In genomic region chr9:48947565-48947964, GRCm38 (mm10) we compare ENCODE assay signal across 45 mouse cellular contexts. TPM values are rescaled to one million over a fixed set of nuclear protein-coding genes. Genes with fewer than 3 reads are reported as not detected.
"Had no signal": no experiment of that assay in that cellular context is flagged by ENCODE, and none has a peak within 500 bp of the region (broad histone marks: within the 10 kb centered on the region; RNA-seq: fewer than 3 reads in every experiment).

No protein-coding gene starts in this region.

- H3K4me1 ChIP-seq: limb, embryonic 10.5 days; limb, embryonic 12.5 days; limb, embryonic 13.5 days; limb, embryonic 15.5 days; liver, embryonic 12.5 days; liver, embryonic 13.5 days; liver, embryonic 15.5 days; lung, embryonic 15.5 days; megakaryocyte, embryonic 14.5 days; midbrain, embryonic 10.5 days; midbrain, embryonic 15.5 days had no signal

- H3K27ac ChIP-seq: limb, embryonic 10.5 days; limb, embryonic 12.5 days; limb, embryonic 13.5 days; limb, embryonic 15.5 days; liver, embryonic 12.5 days; liver, embryonic 13.5 days; liver, embryonic 14.5 days; liver, embryonic 15.5 days; lung, embryonic 15.5 days; macrophage; midbrain, embryonic 10.5 days; midbrain, embryonic 12.5 days; midbrain, embryonic 13.5 days; midbrain, embryonic 15.5 days had no signal

- ATAC-seq: liver, embryonic 12.5 days; liver, postnatal 0 days; lung, postnatal 0 days; midbrain, embryonic 13.5 days; midbrain, embryonic 15.5 days; midbrain, embryonic 16.5 days had no signal

- H3K4me3 ChIP-seq: limb, embryonic 10.5 days; limb, embryonic 12.5 days; limb, embryonic 13.5 days; limb, embryonic 15.5 days; liver, embryonic 12.5 days; liver, embryonic 13.5 days; liver, embryonic 15.5 days; lung, embryonic 15.5 days; megakaryocyte, embryonic 14.5 days; midbrain, embryonic 10.5 days; midbrain, embryonic 12.5 days; midbrain, embryonic 13.5 days; midbrain, embryonic 15.5 days; myocyte had no signal

- H3K36me3 ChIP-seq: limb, embryonic 10.5 days; limb, embryonic 12.5 days; limb, embryonic 13.5 days; limb, embryonic 15.5 days; liver, embryonic 12.5 days; liver, embryonic 13.5 days; liver, embryonic 15.5 days; lung, embryonic 15.5 days; midbrain, embryonic 10.5 days; midbrain, embryonic 12.5 days; midbrain, embryonic 13.5 days; midbrain, embryonic 15.5 days had no signal

- H3K4me2 ChIP-seq: limb, embryonic 12.5 days; limb, embryonic 13.5 days; limb, embryonic 15.5 days; liver, embryonic 11.5 days; liver, embryonic 12.5 days; liver, embryonic 13.5 days; liver, embryonic 15.5 days; lung, embryonic 14.5 days; lung, embryonic 15.5 days; midbrain, embryonic 11.5 days; midbrain, embryonic 12.5 days; midbrain, embryonic 13.5 days; midbrain, embryonic 15.5 days had no signal

- H3K9ac ChIP-seq: limb, embryonic 12.5 days; limb, embryonic 13.5 days; limb, embryonic 15.5 days; liver, embryonic 12.5 days; liver, embryonic 13.5 days; liver, embryonic 14.5 days; liver, embryonic 15.5 days; liver, postnatal 0 days; lung, embryonic 14.5 days; lung, embryonic 15.5 days; midbrain, embryonic 12.5 days; midbrain, embryonic 13.5 days; midbrain, embryonic 15.5 days had no signal

- DNase-seq: left cerebral cortex, postnatal 4 days; liver; liver, embryonic 13.5 days; liver, postnatal 0 days; lung, adult 18-20 months; lung, adult 2 months; lung, embryonic 14.5 days; lung, postnatal 10 days; lung, postnatal 14 days; lung, postnatal 36 days; lung, postnatal 4 days; midbrain, embryonic 14.5 days had no signal

- H3K27me3 ChIP-seq: limb, embryonic 13.5 days; limb, embryonic 15.5 days; liver, embryonic 13.5 days; liver, embryonic 15.5 days; lung, embryonic 15.5 days; midbrain, embryonic 12.5 days; midbrain, embryonic 13.5 days; midbrain, embryonic 15.5 days had no signal

- H3K9me3 ChIP-seq: limb, embryonic 10.5 days; limb, embryonic 12.5 days; limb, embryonic 13.5 days; limb, embryonic 15.5 days; liver, embryonic 12.5 days; liver, embryonic 13.5 days; liver, embryonic 15.5 days; lung, embryonic 15.5 days; megakaryocyte, embryonic 14.5 days; midbrain, embryonic 10.5 days; midbrain, embryonic 12.5 days; midbrain, embryonic 13.5 days; midbrain, embryonic 15.5 days had no signal

RNA-seq across cellular contexts. Expression of gene Htr3b, which starts 17.2 kb away (rescaled TPM):
- total RNA-seq: left cerebral cortex, adult 8-10 months; left cerebral cortex, postnatal 10 days; left cerebral cortex, postnatal 14 days; left cerebral cortex, postnatal 25 days; left cerebral cortex, postnatal 36 days; left cerebral cortex, postnatal 4 days; liver, adult 2 months; megakaryocyte progenitor cell, adult 5-6 weeks; megakaryocyte, adult 5-6 weeks; megakaryocyte-erythroid progenitor cell, adult 5-6 weeks; midbrain, postnatal 0 days; monocyte, adult 5-6 weeks had no signal
- polyA plus RNA-seq: limb, embryonic 10.5 days; limb, embryonic 11.5 days; limb, embryonic 12.5 days; limb, embryonic 13.5 days; limb, embryonic 15.5 days; liver, adult 2 months; liver, embryonic 11.5 days; liver, embryonic 12.5 days; liver, embryonic 13.5 days; liver, embryonic 15.5 days; liver, embryonic 16.5 days; liver, postnatal 0 days; lung, adult 2 months; lung, embryonic 14.5 days; lung, postnatal 0 days; macrophage; midbrain, embryonic 11.5 days; midbrain, embryonic 12.5 days; midbrain, embryonic 13.5 days; midbrain, embryonic 14.5 days; midbrain, embryonic 15.5 days; midbrain, embryonic 16.5 days; myocyte had no signal

RNA-seq across cellular contexts. Expression of gene Htr3a, which starts 36.7 kb away (rescaled TPM):
- total RNA-seq: liver, adult 2 months; megakaryocyte progenitor cell, adult 5-6 weeks; megakaryocyte, adult 5-6 weeks; megakaryocyte-erythroid progenitor cell, adult 5-6 weeks; monocyte, adult 5-6 weeks had no signal
- polyA plus RNA-seq: liver, adult 2 months; liver, embryonic 11.5 days; liver, embryonic 12.5 days; liver, embryonic 14.5 days; liver, embryonic 15.5 days; liver, postnatal 0 days; macrophage; myocyte; neural tube, embryonic 11.5 days had no signal
